Mouse (Mus musculus) inflammation-experienced regulatory T-cells, adult 6 months (primary cell): ENCODE data around the gene A930004D18Rik. TPM values are rescaled to one million over a fixed set of nuclear protein-coding genes. Genes with fewer than 3 reads are reported as not detected.
A peak's percentile ranks its signal among the peaks of the same experiment; 100 is the strongest.

Experiments used
- ATAC-seq: one replicate; pipeline ENCODE4 v1.8.0; 2017
- polyA plus RNA-seq, 3 experiments: library from polyadenylated mRNA; unstranded; fragments of 100-300 nt; shearing (Covaris generic); gene quantifications; one replicate each; pipeline ENCODE4 v1.2.1; 2017

Gene A930004D18Rik
- polyA plus RNA-seq, 3 experiments from 2014 or later, result 0.17 to 4.6 (median 2.0) TPM

DNA sequence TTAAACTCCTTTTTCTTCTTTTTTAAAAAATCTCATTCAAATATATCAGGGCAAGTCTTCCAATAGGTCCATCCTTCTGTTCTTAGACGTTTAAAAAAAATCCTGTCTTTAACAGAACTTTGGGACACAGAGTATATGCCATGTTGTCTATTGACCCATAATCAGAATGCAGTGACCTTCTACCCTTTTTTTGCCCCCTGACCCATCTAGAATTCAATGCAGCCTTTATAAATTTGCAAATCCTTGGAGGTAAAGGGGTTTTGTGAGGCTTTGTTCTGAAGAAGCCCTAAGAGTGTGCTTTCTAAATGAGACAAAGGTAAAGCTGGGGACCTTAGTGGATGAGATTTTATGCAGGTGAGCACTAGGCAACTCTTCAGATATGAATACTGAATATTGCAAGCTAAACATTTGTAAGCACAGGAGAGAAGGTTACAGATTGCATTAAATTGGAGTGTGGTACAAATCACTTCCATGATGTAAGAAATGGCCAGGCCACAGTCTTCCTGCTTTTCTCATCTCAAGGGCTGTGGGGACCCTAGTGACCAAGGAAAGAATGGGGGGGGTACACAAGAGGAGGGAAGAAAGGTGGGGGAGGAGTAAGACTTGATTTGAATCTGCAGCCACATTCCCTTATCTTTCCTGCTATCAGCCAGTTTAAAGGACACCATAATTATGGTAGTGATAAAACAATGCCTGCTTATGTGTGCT, 15.9 kb upstream of the A930004D18Rik start:
- no peak for ATAC-seq

DNA sequence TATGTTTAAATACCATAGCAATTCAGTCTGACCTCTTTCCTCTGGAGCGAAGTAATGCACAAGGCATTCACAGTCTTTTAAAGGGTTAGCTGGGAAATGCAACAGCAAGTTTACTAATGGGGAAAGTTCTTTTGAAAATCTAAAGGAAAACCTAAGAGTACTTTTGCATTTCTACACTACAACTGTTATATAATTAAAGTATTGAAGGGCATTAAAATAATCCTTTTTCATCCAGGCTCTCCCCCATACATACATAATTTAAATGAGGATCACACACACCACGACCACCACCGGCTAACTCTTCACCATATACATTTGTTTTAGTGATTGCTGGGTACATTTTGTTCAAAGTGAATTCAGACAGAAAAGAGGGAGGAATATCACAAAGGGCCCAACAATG, 15.0 kb upstream of the A930004D18Rik start:
- no peak for ATAC-seq

DNA sequence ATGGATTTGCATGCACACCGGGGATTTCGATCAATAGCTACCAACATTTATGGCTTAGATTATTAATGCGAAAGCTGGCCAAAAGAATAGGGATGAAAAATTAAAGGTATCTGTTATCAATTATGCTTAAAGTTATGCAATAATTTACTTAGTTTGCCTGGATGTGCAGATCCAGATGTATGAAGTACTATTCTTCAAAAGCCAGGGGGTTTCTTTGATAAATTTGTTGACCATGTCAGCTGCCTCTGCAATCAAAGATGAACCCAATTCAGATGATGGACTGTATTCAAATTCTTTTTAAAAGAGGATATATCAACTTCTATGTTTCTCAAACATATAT, 14.3 kb upstream of the A930004D18Rik start:
- no peak for ATAC-seq

DNA sequence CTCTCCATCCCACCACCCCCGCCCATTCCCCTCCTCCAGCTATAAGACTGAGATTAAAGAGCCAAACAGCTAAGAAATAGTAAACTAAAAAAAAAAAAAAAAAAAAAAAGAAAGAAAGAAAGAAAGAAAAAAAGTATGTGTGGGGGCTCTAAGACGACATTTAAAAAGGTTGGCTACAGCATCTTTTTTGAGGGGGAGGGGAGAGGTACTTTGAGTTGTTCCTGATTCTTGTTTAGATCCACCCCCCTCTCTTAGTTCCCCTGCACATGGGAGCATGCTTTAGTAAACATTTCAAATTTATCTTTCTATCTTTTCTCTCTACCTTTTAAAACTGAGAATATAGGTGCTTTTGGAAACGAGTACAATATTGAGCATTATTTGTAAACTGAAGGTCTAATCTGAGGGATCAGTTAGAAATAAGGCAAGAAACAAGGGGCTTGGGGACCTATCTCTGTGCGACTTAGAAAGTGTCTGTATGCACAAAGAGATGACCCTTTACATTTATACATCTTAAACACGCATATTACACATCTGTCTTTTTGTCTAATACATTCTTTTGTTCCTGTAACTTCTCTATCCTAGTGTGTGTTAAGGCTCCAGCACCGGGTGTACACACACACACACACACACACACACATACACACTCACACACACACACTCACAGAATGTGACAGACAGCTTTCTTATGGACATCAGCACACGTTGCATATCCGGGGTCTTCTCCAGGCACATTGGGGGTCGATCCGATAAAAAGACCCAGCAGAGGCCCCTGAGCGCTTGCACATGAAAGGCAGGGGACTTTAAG, 13.7 kb upstream of the A930004D18Rik start:
- ATAC-seq, result no peak

DNA sequence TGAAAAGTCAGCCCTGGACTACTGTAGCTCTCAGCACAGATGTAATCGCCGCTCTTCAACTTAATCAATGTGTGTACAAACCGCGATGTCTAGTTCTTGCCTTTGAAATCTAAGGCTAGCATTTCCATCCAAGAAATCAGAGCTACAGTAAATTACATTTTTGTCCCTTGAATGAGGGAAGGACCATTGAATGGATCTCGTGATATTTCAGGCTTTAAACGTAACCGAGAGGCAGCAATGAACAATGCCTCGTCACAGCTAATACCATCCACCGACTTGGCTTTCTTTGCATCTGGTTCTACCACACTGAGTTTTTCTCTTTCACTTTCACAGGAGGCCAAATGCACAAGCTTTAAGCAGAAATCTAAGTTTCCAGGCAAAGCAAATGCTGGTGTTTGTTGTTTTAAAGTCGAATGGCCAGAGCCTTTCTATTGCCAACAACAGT, 13.0 kb upstream of the A930004D18Rik start:
- peak; percentile 44 for ATAC-seq

DNA sequence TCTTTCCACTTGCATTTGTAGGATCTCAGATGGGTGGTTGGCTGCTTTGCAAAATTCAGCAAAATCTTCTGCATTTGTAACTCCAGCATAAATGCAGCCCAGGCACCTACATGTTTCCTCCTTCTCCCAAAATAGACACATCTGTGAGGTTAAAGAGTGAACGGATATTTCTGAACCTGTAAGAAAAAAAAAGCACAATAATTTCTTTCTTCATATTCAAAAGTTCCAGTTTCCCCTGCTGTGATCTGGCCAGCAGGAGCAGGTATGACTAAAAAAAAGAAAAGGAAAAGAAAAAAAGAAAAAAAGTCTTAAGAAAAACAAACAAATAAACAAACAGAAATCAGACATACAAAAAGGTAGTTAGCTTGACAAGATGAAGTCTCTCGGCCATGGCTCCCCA, 12.5 kb upstream of the A930004D18Rik start:
- no peak for ATAC-seq

DNA sequence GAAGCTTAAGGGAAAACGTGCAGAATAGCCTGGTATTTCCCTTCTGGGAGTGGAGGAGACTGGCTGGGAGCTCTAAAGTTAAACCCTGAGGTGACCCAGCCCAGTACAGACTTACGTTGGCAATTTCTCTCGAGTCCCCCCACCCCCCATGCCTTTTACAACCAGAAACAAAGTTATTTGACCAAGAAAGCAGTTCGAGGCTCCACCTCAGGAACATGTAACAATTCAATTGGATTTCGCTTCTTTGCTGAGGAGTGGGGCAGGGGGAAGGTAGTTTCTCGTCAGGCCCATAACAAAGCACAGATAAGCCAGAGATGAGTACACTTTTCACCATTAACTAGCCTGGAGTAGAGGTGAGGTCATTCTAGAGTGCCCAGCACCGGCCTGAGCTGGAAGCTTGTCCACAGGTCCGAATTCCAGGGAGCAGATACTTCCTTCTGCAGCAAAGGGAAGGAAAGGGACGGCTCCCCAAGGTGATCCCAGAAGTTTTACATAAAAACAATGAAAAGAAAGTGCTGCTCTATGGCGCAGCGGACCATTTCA, 11.8 kb upstream of the A930004D18Rik start:
- no peak for ATAC-seq

DNA sequence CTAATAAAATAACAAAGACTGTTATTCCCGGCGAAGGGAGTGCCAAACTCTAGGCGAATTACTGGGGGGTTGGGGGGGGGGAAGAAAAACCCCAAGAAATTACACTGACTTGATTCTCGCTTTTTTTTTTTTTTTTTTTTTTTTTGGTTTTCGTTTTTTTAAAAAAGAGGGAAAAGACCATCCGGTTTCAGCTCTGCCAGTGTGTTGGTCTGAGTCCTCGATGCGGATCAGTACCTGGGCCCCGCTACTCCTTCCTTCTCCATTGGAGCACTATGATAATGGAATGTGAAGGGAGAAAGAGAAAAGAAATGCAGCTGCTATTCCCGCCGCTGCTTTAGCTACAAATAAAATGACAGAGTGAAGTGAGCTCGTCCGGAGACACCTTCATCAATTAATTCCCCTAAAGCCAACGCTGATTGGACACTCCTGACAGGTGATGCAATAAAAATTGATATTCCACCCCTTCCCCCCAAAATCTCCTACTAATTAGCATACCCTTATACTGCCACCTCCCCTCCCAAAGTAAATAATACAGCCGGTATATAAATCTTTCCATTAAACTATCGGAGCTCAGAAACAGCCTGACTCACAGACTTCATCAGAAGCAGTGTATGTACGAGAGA, 11.0 kb upstream of the A930004D18Rik start, which contains the start of gene Skida1:
Gene Skida1, minus strand, starts transcription at position 599 of the 623 bp plus-strand sequence.
- no peak for ATAC-seq

DNA sequence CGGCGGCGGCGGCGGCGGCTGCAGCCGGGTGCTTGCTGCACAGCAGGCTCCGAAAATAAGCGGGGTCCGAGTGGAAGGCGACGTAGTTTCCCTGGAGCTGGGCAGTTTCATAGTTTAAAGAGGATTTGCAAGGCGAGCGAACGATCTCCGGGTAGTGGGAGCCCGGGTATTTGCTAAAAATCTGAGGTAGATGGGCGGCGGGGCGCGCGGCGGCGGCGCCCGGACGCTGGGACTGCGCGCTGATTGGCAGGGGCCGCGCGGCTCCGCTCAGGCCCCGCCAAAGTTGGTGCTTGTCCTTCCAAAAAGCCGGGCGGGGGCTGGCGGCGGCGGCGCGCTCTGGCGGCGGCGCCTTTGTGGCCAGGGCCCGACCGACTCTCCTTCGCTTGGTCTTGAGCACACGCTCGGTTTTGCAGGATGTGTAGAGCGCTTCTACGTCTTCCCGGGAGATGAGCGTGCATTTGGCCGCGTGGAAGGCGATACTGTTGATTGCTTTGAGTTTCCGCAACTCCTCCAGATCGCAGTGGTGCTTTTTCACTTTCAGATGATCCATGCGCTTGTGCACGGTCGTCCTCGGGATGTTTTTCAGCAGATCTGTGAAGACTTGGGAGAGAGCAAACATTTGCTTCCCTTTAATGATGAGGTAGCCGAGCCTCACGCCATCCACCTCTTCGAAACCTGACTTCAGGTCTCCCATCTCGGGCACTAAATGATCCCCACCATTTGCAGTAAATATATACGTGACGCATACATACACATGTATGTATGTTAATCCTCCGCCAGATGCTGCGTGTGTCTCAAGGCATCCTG, 10.3 kb upstream of the A930004D18Rik start:
- peak; percentile 48 for ATAC-seq

DNA sequence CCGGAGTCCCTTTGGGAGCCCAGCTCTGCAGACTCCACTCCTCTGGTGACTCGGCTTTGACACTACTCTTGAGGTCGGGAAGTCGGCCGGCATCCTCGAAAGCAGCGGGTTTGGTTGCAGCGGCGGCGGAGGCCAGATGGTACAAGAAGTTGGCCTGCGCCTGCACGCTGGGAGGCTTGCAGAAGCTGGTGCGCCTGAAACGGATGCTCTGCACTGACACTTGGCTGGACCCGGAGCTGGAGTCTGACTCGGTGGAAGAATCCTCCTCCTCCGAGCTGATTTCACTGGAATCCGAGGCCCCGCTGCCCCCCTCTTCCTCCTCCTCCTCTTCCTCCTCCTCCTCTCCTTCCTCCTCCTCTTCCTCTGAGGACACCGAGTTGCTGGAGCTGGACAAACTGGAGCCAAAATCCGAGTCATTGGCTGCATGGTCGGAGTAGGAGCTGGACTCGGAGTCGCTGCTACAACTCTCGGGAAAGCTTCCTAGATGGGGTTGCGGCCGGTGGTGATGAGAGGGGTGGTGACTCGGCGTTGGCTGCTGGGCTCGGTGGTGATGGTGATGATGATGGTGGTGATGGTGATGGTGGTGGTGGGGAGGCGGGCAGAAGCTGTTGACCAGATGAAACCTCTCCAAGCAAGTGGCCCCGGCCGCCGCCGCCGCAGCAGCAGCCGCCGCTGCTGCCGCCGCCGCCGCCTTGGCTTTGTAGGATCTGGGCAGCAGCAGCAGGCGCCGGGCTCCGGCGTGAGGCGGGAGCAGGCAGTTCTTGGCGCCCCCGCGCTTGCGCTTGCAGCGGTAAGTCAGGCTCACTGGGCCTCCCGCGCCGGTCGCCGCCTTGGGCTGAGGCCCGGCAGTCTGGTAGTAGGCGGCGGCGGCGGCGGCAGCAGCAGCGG, 9.5 kb upstream of the A930004D18Rik start:
- peak; percentile 45 for ATAC-seq

DNA sequence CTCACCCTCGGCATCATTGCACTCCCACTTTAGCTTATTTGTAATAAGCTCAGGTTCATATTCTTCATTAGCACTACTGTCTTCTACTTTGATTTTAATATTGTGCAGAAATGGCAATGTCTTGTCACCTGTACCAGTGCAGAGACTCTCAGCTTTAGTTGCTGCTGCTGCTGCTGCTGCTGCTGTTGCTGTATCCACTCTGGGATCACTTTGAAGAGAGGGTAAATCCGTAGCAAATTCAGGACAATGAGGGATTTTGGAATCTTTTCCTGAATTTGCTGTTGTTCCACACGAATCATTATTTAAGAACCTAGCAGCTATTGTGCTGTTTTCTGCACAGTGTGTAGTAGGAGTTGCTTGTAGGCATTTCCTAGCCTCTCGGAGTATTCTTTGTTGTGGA, 8.6 kb upstream of the A930004D18Rik start:
- ATAC-seq, result no peak

DNA sequence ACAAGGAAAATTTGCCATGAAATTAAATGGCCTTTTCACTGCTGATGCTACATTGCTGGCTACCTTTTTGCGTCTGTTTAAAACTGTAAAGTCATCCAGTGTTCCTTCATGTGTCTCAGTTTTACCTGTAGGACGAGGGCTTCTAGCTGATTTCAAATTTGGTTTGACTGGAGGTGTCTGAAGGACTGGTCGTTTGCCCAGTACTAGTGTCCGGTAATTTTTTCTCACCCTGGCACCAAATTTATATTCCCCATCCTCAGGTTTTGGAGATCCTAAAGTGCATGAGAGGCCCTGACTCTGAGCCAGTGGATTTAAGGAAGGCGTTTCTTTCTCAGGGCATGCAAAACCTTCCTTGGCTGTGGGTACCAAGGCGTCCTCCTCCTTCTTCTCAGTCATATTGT, 8.2 kb upstream of the A930004D18Rik start:
- no peak for ATAC-seq

DNA sequence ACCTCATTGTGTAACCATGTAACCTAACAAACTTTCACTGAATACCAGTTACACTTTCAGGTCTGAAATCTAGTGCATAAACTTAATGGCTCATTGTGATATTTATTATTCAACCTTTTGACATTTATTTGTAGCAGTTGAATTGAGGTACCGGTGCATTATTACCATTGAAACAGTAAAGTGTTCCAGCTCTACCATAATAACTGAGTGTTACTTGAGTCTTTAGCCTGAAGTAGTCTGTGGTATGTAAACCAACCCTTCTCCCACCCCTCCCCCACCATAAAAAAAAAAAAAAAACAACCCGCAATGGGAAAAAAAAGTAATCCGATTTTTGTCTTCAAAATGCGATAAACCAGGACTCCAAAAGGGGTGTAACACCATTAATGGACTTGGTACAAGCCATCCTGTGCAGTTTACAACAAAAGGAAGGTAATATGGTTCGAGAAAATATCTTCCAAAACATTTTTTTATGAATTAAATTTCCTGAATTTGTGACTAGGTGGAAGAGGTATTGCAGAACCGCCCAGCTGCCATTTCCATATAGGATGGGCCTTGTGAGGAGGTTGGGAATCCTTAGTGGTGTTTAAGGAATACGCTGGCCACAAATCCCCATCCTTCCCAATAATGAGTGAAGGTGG, 7.7 kb upstream of the A930004D18Rik start:
- ATAC-seq, result no peak

DNA sequence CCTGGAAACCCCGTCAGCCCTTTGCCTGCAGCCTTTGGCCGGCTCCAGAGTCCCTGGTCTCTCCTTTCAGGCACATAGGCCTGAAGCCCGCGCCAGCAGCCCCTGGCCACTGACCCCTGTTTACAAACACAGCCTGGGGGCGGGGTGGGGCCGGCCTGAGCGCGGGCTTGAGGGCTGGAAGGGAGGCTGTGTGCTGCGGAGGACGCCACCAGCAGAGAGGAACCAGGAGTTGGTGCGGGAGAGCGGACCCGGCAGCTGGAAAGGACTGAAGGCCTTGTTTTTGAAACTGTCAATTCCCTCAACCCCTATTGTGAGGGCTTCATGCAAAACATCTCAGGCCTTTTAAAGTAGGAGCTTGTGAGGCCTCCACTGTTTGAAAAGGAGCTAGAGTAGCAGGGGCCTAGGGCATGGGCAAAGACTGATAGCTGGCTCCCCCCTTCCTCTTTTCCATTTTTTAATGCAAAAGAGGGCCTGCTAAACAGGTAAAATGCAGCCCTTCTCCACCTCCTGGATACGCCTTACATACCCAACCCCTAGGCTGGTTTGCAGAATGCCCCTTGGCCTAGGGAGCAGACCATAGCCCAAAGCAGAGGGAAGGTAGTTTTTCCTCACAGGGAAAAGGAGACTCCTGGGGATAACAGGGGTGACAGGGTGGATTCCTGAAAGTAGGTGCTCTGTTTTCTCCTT, 3.8 kb upstream of the A930004D18Rik start:
- ATAC-seq, result no peak

DNA sequence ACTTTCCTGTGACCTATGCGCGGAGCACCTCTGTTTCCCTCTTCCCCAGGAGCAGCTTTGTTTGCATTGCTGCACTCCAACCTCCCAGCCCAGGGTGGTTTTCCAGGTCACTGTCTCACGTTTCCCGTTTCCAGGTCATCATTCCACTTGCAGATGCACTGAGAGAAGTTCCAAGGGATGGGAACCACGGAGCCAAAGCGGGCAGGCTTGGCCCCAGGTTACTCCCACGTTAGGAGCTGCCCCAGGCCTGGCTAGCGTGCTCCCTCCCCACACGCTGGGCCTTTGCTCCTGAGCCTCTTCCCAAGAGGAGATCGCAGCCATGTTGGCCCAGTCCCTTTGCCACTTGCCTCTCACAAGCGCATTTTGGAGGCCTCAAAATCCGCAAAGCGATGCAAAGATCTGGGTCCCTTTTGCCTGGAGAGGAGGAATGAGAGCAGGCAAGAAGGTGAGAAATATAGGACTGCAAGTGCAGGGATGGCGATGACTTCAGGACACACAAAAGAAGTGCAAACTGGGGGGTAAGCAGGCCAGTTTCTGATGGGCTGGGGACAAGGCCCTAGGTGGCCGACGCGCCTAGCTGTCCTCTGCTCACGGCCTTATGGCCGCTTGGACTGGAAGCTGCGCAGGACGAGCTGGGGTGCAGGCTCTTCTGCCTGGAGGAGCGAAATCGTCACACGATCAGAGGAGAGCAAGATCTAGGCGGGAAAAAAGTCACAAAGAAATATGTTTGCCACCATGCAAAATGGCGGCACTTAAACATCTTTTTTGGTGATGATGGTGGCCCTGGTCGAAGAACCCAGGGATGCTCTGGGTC, 3.0 kb upstream of the A930004D18Rik start:
- no peak for ATAC-seq

DNA sequence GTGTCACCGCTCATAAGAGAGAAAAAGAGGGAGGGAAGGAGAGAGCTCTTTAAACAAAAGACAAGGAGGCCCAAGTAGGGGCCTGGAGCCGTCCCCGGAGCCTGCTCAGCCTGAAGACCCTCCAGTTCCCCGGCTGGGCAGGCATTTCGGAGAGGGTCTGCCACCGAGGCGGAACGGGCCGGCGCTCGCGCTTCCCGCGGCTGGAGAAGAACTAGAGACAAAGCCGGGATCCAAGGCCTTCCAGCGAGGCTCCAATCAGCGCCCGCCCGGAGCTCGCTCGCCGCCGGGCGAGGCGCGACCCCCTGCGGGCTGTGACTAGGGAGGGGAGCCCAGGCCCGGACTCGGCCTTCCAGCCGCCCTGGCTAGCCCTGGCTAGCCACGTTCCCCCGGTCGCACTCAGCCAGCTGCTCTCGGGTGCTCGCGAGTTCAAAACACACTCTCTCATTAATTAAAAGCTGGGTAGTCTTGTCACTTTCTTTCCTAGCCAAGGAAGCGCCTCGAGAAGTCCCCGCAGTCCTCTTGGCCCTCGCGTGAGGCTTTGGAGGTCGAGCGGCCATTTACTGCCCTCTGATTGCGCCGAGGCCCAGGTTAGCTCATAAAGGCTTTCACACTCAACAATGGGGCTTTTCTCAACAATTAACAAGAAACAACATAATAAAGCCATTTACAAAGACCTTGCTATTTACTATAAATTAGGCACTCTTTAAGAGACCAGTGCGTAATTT, 2.2 kb upstream of the A930004D18Rik start:
- no peak for ATAC-seq

DNA sequence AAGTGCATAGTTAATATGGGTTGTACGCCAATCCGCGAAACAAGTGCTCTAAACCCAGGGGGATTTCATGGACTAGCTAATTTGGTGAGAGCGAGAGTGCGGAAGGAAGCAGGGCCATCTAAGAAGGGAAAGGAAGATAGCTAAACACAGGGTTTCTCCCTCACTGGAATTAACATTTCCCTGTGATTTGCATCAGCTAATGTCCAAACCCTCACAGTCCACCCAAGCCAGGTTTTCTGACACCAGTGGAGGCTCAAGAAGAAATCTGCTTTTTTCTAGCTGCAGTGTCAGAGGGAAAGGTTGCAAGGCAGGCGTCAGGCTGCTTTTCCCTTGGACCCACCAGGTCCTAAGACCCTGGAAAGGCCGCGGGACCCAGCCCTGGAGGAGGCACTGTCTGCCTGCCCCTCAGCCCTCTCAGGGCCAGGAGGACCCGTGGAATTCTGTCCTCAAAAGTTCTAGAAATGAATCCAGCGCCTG, 1.4 kb upstream of the A930004D18Rik start:
- no peak for ATAC-seq

DNA sequence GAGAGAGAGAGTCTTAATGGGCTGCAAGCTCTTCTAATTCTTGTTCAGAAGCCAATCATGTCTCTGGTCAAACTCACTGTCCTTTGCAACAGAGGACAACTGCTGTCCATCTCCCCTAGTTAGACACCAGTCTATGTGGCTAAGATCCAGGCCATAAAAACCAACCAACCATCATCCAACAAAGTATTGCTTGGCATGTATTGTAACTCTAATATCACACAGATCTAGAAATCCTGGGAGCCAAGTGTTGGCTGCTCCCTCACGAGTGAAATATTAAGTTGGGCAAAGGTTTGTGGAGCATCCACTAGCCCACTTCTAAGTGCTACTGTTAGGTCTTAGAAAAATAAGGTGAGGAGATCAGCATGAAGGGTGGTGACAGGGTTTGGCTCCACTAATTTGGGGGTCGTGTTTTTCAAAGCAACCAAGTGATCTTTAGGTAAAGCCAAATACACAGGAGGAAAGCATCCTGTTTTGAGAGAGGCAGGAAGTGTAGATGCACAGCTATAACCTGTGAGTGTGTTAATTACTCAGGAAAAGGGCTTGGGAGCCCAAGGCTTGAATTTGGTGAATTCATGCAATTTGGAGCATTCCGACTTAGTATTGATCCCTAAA, 710 bp upstream of the A930004D18Rik start:
- ATAC-seq, result no peak
